Mouse (Mus musculus) heart, postnatal 0 days (tissue): ENCODE measurements at regions not wholly inside any gene's neighbourhood (a gene's known extent, or its start where the extent isn't known, plus 50 kb on each side); places are given as distances from the start of the nearest gene placed in this dataset.
"Not testable (repeated sequence)": the region's sequence is repeated elsewhere in the genome, so short reads cannot be mapped to it uniquely, and the experiment has no call there.

Source experiments
- ATAC-seq: fragments of 200-750 bp; cut with Nextera tagmentation; 2 replicates; pipeline ENCODE4 v1.8.0; 2017; ENCODE audit warnings: low read depth, moderate number of reproducible peaks, moderate library complexity; ENCODE audit not compliant: insufficient read depth
- DNase-seq: peaks from one replicate; pipeline ENCODE4 v3.0.0-alpha.2; 2016; ENCODE audit warnings: low spot score
- H3K27ac ChIP-seq: fragments of 300-500 bp; sonication (generic); 2 replicates; pipeline ENCODE4 v1.5.1; 2014; ENCODE audit warnings: low read depth, mild to moderate bottlenecking
- H3K27me3 ChIP-seq: fragments of 300-500 bp; sonication (generic); 2 replicates; pipeline ENCODE4 v1.6.1; 2014; ENCODE audit warnings: low read length, mixed read lengths; ENCODE audit not compliant: control insufficient read depth, insufficient read depth
- H3K36me3 ChIP-seq: fragments of 300-500 bp; sonication (generic); replicated peaks from 2 replicates; pipeline ENCODE4 v1.6.1; 2014; ENCODE audit warnings: low read length, mixed read lengths; ENCODE audit not compliant: control insufficient read depth, insufficient read depth
- H3K4me1 ChIP-seq: fragments of 300-500 bp; sonication (generic); 2 replicates; pipeline ENCODE4 v1.6.1; 2014; ENCODE audit warnings: antibody characterized with exemption; ENCODE audit not compliant: control insufficient read depth, insufficient read depth
- H3K4me2 ChIP-seq: fragments of 300-500 bp; sonication (generic); 2 replicates; pipeline ENCODE4 v1.6.1; 2014; ENCODE audit warnings: low read depth, mild to moderate bottlenecking, low read length, moderate library complexity
- H3K4me3 ChIP-seq: fragments of 300-500 bp; sonication (generic); 2 replicates; pipeline ENCODE4 v1.5.1; 2014; ENCODE audit warnings: low read depth, low read length
- H3K9ac ChIP-seq: fragments of 300-500 bp; sonication (generic); replicated peaks from 2 replicates; pipeline ENCODE4 v1.6.1; 2014; ENCODE audit warnings: low read depth, low read length, mixed read lengths
- H3K9me3 ChIP-seq: fragments of 300-500 bp; sonication (generic); replicated peaks from 2 replicates; pipeline ENCODE4 v1.6.1; 2016; ENCODE audit warnings: low read length; ENCODE audit not compliant: control insufficient read depth
- CTCF ChIP-seq: IDR thresholded peaks from 2 replicates; pipeline ENCODE4 v1.5.1; 2016; ENCODE audit warnings: antibody characterized with exemption, control low read depth, low read depth
- WGBS: fragments of 180-500 bp; shearing (Covaris S2); extraction: QIAGEN DNeasy Blood & Tissue Kit; methylation state at CpG from one replicate; pipeline ENCODE4 v1.1.7; 2014; 5-methylcytosine and 5-hydroxymethylcytosine counted together

GRCm38 (mm10) chr7:60733331-60733994 is 593.4 kb upstream of the Snrpn start:
- not testable (repeated sequence) for H3K4me3 ChIP-seq, H3K27me3 ChIP-seq, ATAC-seq, H3K9ac ChIP-seq, H3K36me3 ChIP-seq, H3K9me3 ChIP-seq, H3K4me1 ChIP-seq, H3K27ac ChIP-seq
- peak; percentile 8 for DNase-seq
- 41% methylated on average over 20 of the region's 20 CpGs for WGBS
- 0 out of 2 replicates have a peak overlapping the region, but pooled peaks have one; percentile 6 for H3K4me2 ChIP-seq

DNA sequence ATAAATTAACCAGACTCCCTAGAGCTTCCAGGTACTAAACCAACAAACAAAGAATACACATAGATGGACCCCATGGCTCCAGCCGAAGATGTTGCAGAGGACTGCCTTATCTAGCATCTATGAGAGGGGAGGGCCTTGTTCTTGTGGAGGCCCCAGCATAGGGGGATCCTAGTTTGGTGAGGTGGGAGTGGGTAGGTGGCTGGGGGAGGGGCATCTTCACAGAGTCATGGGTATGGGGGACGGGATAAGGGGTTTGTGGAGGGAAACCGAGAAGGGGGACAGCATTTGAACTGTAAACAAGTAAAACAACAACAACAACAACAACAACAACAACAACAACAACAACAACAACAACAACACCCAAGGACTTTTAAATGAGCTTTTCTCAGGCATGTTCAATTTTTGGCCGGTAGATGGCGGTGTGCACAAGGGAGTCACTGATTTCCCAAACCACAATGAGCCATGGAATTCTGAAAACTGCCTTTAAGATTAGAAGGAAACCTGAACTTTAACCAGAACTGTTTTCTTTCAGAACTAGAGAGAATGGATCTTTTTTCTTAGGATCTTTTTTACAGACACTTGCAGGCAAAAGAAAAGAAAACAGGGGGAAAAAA is 588.2 kb upstream of the Snrpn start:
- H3K27me3 ChIP-seq, H3K4me1 ChIP-seq, H3K9me3 ChIP-seq, H3K4me3 ChIP-seq, ATAC-seq, DNase-seq, H3K9ac ChIP-seq, H3K27ac ChIP-seq, H3K4me2 ChIP-seq, H3K36me3 ChIP-seq: not testable (repeated sequence)
- 8% methylated on average over 5 of the region's 5 CpGs for WGBS
- peak; percentile 46 for TF ChIP-seq CTCF
